Mouse (Mus musculus): ENCODE measurements around the gene Ebi3. TPM values are rescaled to one million over a fixed set of nuclear protein-coding genes. Genes with fewer than 3 reads are reported as not detected.

Gene Ebi3
- polyA plus RNA-seq, 1 experiment from 2014 or later, result 8.1 TPM

DNA sequence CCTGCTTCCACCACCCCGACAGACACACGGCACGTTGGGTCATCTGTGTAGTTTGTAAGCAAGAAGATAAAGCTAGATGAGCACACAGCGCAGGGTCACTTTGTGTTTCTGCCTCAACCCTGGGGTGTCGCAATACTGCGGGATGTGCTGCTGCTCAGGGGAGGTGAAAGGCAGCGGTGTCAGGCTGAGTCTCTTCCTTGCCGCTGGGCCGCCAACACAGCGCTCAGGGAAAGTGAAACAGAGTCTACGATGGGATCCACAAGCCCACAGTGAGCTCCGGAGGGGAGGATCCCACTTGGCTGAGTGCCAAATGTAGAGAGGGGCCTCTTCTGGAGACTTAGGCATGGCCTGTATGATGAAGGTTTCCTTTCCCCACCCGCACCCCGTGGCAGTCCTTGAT lies 10.7 kb downstream of the Ebi3 start:
- no peak overlapping the region for H3K4me3 ChIP-seq (replicated peaks; ENCODE audit: low read length)
- DNase-seq (ENCODE audit: low spot score), result no peak
- H3K4me2 ChIP-seq (replicated peaks), result no peak overlapping the region
- no peak for ATAC-seq (ENCODE audit: low FRiP score)
- 87% methylated on average over 14 of the region's 14 CpGs for WGBS
- no peaks in the 10 kb centered on the region for H3K9me3 ChIP-seq (ENCODE audit: control insufficient read depth, low read length)
- no peak overlapping the region for H3K9ac ChIP-seq
- H3K27ac ChIP-seq, result no peak overlapping the region
- H3K4me1 ChIP-seq (replicated peaks; ENCODE audit: control insufficient read depth, insufficient read depth, low read length), result peaks cover 13% of the 10 kb centered on the region
- H3K27me3 ChIP-seq (ENCODE audit: control insufficient read depth, insufficient read depth, low read length), result no peaks in the 10 kb centered on the region
- H3K36me3 ChIP-seq (replicated peaks; ENCODE audit: control insufficient read depth, insufficient read depth), result peaks cover 47% of the 10 kb centered on the region

DNA sequence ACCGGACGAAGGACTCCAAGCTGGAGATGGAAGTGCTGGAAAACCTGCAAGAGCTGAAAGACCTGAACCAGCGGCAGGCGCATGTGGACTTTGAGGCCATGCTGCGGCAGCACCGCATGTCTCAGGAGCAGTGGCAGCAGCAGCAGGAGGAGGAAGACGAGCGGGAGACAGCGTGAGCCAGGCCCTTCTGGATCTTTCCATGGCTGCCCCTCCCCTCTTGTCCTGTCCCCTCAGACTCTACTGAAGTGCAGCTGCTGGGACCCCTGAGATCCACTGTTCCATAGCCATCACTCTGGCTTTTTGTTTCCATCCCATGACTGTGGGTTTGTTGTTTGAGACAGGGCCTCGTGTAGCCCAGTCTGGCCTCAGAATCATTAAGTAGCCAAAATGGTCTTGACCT lies 12.1 kb downstream of the Ebi3 start:
- ATAC-seq (ENCODE audit: low FRiP score) (no peak), DNase-seq (ENCODE audit: low spot score) (no peak)
- Histone ChIP-seq H3K4me3 (replicated peaks; ENCODE audit: low read length) (no peak overlapping the region), H3K27me3 (ENCODE audit: control insufficient read depth, insufficient read depth, low read length) (no peaks in the 10 kb centered on the region), H3K36me3 (replicated peaks; ENCODE audit: control insufficient read depth, insufficient read depth) (peaks cover 49% of the 10 kb centered on the region), H3K4me1 (replicated peaks; ENCODE audit: control insufficient read depth, insufficient read depth, low read length) (peaks cover 19% of the 10 kb centered on the region), H3K4me2 (replicated peaks) (no peak overlapping the region), H3K9me3 (ENCODE audit: control insufficient read depth, low read length) (no peaks in the 10 kb centered on the region), H3K27ac (no peak overlapping the region), H3K9ac (no peak overlapping the region)
- 95% methylated on average over 10 of the region's 10 CpGs for WGBS

DNA sequence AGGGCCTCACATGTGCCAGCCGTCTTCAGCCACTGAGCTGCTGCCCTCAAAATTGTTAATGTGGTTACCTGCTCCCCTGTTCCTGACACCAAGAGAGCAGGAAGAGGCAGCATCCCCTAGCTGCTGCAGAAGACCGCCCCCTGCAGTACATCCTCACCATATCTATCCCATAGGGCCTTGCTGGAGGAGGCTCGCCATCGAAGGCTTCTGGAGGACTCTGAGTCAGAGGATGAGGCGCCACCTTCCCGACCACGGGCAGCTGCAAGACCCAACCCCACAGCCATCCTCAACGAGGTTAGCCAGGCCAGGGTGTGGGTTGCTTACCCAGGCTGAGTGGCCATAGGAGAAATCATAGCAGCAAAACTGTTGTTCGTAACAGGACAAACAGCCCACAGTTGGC lies 12.6 kb downstream of the Ebi3 start:
- no peaks in the 10 kb centered on the region for H3K27me3 ChIP-seq (ENCODE audit: control insufficient read depth, insufficient read depth, low read length)
- DNase-seq (ENCODE audit: low spot score) (no peak), ATAC-seq (ENCODE audit: low FRiP score) (no peak)
- no peak overlapping the region for H3K4me3 ChIP-seq (replicated peaks; ENCODE audit: low read length)
- H3K27ac ChIP-seq, result no peak overlapping the region
- H3K9me3 ChIP-seq (ENCODE audit: control insufficient read depth, low read length), result no peaks in the 10 kb centered on the region
- H3K4me2 ChIP-seq (replicated peaks), result no peak overlapping the region
- peaks cover 49% of the 10 kb centered on the region for H3K36me3 ChIP-seq (replicated peaks; ENCODE audit: control insufficient read depth, insufficient read depth)
- H3K9ac ChIP-seq, result no peak overlapping the region
- 86% methylated on average over 9 of the region's 9 CpGs for WGBS
- peaks cover 19% of the 10 kb centered on the region for H3K4me1 ChIP-seq (replicated peaks; ENCODE audit: control insufficient read depth, insufficient read depth, low read length)

DNA sequence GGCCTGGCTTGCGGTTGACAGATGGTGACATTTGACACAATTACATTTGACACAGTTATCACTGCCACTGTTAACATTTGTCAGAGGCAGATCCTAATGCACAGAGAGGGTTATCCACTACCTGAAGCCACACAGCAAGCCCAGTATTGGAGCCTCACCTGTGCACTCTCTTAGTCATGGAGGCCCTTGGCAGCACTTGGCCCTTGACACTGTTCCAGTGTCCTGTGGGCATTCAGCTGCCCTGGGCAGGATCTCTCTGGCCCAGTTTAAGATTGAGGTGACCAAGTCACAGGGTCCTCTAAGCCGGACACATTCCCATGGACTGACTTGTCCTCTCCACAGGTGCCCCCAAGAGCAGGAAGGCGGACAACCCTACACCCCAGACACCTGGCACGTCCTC lies 14.7 kb downstream of the Ebi3 start:
- Histone ChIP-seq H3K9me3 (ENCODE audit: control insufficient read depth, low read length) (no peaks in the 10 kb centered on the region), H3K9ac (no peak overlapping the region), H3K27ac (no peak overlapping the region), H3K27me3 (ENCODE audit: control insufficient read depth, insufficient read depth, low read length) (no peaks in the 10 kb centered on the region), H3K4me1 (replicated peaks; ENCODE audit: control insufficient read depth, insufficient read depth, low read length) (peaks cover 31% of the 10 kb centered on the region), H3K4me2 (replicated peaks) (no peak overlapping the region), H3K4me3 (replicated peaks; ENCODE audit: low read length) (no peak overlapping the region), H3K36me3 (replicated peaks; ENCODE audit: control insufficient read depth, insufficient read depth) (peaks cover 47% of the 10 kb centered on the region)
- WGBS, result 95% methylated on average over 4 of the region's 4 CpGs
- no peak for DNase-seq (ENCODE audit: low spot score)
- no peak for ATAC-seq (ENCODE audit: low FRiP score)

- no peak overlapping the region for H3K4me3 ChIP-seq (replicated peaks; ENCODE audit: low read length)
- H3K9me3 ChIP-seq (ENCODE audit: control insufficient read depth, low read length), result no peaks in the 10 kb centered on the region
- DNase-seq (ENCODE audit: low spot score), result no peak
- no peaks in the 10 kb centered on the region for H3K27me3 ChIP-seq (ENCODE audit: control insufficient read depth, insufficient read depth, low read length)
- ATAC-seq (ENCODE audit: low FRiP score), result no peak
- peak overlapping the region; percentile 90; the same call in 1 of the 2 replicates for H3K27ac ChIP-seq
- no peak overlapping the region for H3K4me2 ChIP-seq (replicated peaks)
- peaks cover 30% of the 10 kb centered on the region for H3K4me1 ChIP-seq (replicated peaks; ENCODE audit: control insufficient read depth, insufficient read depth, low read length)
- peak overlapping the region; percentile 9; the same call in 1 of the 2 replicates for H3K9ac ChIP-seq
- H3K36me3 ChIP-seq (replicated peaks; ENCODE audit: control insufficient read depth, insufficient read depth), result peaks cover 40% of the 10 kb centered on the region
- WGBS, result 40% methylated on average over 7 of the region's 7 CpGs
Measured at GRCm38 (mm10) chr17:55968210-55968609, 15.8 kb downstream of the Ebi3 start.

DNA sequence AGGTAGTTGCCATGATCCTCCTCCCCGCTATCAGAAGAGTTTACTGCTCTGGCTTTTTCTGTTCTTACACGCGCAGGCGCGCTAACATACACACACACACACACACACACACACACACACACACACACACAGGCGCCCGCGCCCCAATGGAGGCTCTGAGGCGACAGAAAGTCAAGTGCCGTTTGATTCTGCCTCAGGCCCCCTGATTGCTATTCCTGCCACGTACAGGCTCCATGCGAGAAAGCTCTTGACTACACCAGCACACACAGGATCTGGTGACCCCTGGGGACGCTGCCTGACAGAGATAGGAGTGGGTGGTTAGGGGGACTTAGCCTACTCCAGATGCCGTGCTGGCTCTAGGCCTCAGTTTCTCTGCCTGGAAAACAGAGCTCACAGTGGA lies 17.1 kb downstream of the Ebi3 start:
- peak; percentile 89 for DNase-seq (ENCODE audit: low spot score)
- peak overlapping the region; percentile 88 for H3K4me2 ChIP-seq (replicated peaks)
- no peaks in the 10 kb centered on the region for H3K27me3 ChIP-seq (ENCODE audit: control insufficient read depth, insufficient read depth, low read length)
- H3K36me3 ChIP-seq (replicated peaks; ENCODE audit: control insufficient read depth, insufficient read depth), result peaks cover 47% of the 10 kb centered on the region
- 7% methylated on average over 14 of the region's 14 CpGs for WGBS
- H3K4me1 ChIP-seq (replicated peaks; ENCODE audit: control insufficient read depth, insufficient read depth, low read length), result peaks cover 29% of the 10 kb centered on the region
- peak overlapping the region; percentile 90 for H3K27ac ChIP-seq
- peak; percentile 66 for ATAC-seq (ENCODE audit: low FRiP score)
- H3K4me3 ChIP-seq (replicated peaks; ENCODE audit: low read length), result peak overlapping the region; percentile 53
- peak overlapping the region; percentile 84 for H3K9ac ChIP-seq
- H3K9me3 ChIP-seq (ENCODE audit: control insufficient read depth, low read length), result no peaks in the 10 kb centered on the region

GRCm38 (mm10) chr17:55969966-55970891 lies 17.8 kb downstream of the Ebi3 start, which contains the start of gene Shd:
Gene Shd, plus strand, starts transcription at chr17:55970467.
- Histone ChIP-seq H3K27me3 (ENCODE audit: control insufficient read depth, insufficient read depth, low read length) (no peaks in the 10 kb centered on the region), H3K36me3 (replicated peaks; ENCODE audit: control insufficient read depth, insufficient read depth) (peaks cover 47% of the 10 kb centered on the region), H3K4me3 (replicated peaks; ENCODE audit: low read length) (peak within 1 kb of the TSS; percentile 53), H3K9me3 (ENCODE audit: control insufficient read depth, low read length) (no peaks in the 10 kb centered on the region), H3K27ac (peak within 1 kb of the TSS; percentile 90), H3K9ac (peak within 1 kb of the TSS; percentile 84), H3K4me2 (replicated peaks) (peak within 1 kb of the TSS; percentile 88), H3K4me1 (replicated peaks; ENCODE audit: control insufficient read depth, insufficient read depth, low read length) (peaks cover 29% of the 10 kb centered on the region)
- 7% methylated on average over 49 of the region's 55 CpGs for WGBS
- peak; percentile 58 for DNase-seq (ENCODE audit: low spot score)
- peak; percentile 52 for ATAC-seq (ENCODE audit: low FRiP score)

DNA sequence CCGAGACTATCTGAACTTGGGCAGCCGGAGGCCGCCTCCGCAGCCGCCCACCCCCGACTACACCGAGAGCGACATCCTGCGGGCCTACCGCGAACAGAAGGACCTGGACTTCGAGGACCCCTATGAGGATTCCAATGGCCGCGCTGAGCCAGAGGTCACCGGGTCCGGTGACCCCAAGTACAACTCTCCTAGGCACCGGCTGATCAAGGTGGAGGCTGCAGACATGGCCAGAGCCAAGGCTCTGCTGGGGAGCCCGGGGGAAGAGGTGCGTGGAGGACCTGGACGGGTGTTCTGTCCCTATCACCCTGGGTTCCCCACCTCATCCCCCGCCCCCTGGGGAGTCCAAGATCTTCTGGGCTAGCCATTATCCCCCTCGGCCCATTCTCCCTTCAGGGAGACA lies 19.0 kb downstream of the Ebi3 start:
- Histone ChIP-seq H3K4me1 (replicated peaks; ENCODE audit: control insufficient read depth, insufficient read depth, low read length) (peaks cover 29% of the 10 kb centered on the region), H3K27me3 (ENCODE audit: control insufficient read depth, insufficient read depth, low read length) (no peaks in the 10 kb centered on the region), H3K36me3 (replicated peaks; ENCODE audit: control insufficient read depth, insufficient read depth) (peaks cover 40% of the 10 kb centered on the region), H3K4me3 (replicated peaks; ENCODE audit: low read length) (peak overlapping the region; percentile 53), H3K4me2 (replicated peaks) (peak overlapping the region; percentile 88), H3K27ac (0 out of 2 replicates have a peak overlapping the region, but pooled peaks have one; percentile 41), H3K9ac (peak overlapping the region; percentile 84), H3K9me3 (ENCODE audit: control insufficient read depth, low read length) (no peaks in the 10 kb centered on the region)
- DNase-seq (ENCODE audit: low spot score), result no peak
- WGBS, result 20% methylated on average over 22 of the region's 22 CpGs
- ATAC-seq (ENCODE audit: low FRiP score), result no peak

GRCm38 (mm10) chr17:55976255-55976862 lies 23.9 kb downstream of the Ebi3 start:
- Histone ChIP-seq H3K27me3 (ENCODE audit: control insufficient read depth, insufficient read depth, low read length) (no peaks in the 10 kb centered on the region), H3K4me3 (replicated peaks; ENCODE audit: low read length) (no peak overlapping the region), H3K4me2 (replicated peaks) (peak overlapping the region; percentile 16; the same call in 1 of the 2 replicates), H3K9me3 (ENCODE audit: control insufficient read depth, low read length) (no peaks in the 10 kb centered on the region), H3K4me1 (replicated peaks; ENCODE audit: control insufficient read depth, insufficient read depth, low read length) (peaks cover 7% of the 10 kb centered on the region), H3K9ac (peak overlapping the region; percentile 36), H3K27ac (peak overlapping the region; percentile 70), H3K36me3 (replicated peaks; ENCODE audit: control insufficient read depth, insufficient read depth) (peaks cover 21% of the 10 kb centered on the region)
- 14% methylated on average over 13 of the region's 13 CpGs for WGBS
- DNase-seq (ENCODE audit: low spot score) (peak; percentile 81), ATAC-seq (ENCODE audit: low FRiP score) (peak; percentile 75)
